Mouse (Mus musculus) layer of hippocampus, adult 2 months (tissue): ENCODE measurements around the gene Elk3. TPM values are rescaled to one million over a fixed set of nuclear protein-coding genes. Genes with fewer than 3 reads are reported as not detected.
A peak's percentile ranks its signal among the peaks of the same experiment; 100 is the strongest.

Experiments
- DNase-seq, 2 experiments: peaks; one replicate each; pipeline ENCODE4 v3.0.0; 2022; ENCODE audit warnings: low spot score in 2 of 2
- H3K27ac ChIP-seq: fragments of 200-600 bp; 2 replicates; pipeline ENCODE4 v1.8.1; 2022
- H3K4me3 ChIP-seq: fragments of 200-600 bp; 2 replicates; pipeline ENCODE4 v1.8.1; 2022; ENCODE audit warnings: mild to moderate bottlenecking
- CTCF ChIP-seq: fragments of 200-600 bp; conservative IDR thresholded peaks from 2 replicates; pipeline ENCODE4 v1.8.1; 2022; ENCODE audit warnings: antibody characterized with exemption, mild to moderate bottlenecking, moderate library complexity
- total RNA-seq, 2 experiments: library from RNA; stranded (reverse); gene quantifications; 2 replicates each; pipeline ENCODE4 v1.2.3; 2021

Elk3 gene
- total RNA-seq, 2 experiments from 2014 or later: 8.9 to 9.7 TPM

DNA sequence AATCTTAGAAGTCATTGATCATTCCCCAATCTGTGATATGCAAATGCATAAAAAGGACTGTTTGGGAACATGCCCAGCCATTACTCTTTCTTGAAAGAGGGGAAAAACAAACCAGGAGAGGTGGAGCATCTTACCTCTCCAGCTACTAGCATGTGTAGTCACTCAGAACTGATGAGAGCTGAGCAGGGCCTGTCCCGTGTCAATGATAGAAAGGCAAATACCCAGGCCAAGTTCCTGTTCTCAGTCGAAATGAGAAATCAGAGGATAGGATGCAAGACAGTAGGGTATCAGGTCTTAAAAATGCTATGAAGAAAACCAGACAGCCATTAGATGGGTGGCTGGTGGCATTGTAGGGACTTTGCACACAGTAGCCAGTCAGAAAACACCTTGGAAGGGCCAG lies 34.6 kb upstream of the Elk3 start:
- DNase-seq: no peak
- no peak overlapping the region for H3K27ac ChIP-seq
- H3K4me3 ChIP-seq: no peak overlapping the region

DNA sequence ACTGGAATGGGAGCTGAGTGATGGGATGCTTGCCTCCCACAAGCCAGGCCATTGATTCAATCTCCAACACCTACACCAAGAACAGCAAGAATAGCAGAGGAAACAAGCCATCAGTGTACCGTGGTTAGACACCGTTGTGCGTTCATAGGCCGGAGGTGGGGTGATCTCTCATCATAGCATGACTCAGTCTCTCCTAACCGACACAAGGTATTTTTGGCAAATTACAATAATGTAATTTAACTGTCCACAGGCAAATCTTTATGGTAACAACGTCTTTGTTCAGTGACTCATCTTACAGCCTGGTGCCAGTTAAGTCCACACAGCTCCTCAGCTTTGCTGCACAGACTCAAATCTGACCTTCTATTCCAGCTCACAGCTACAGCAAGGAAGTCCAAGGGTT lies 32.5 kb upstream of the Elk3 start:
- Histone ChIP-seq H3K27ac (no peak overlapping the region), H3K4me3 (no peak overlapping the region)
- TF ChIP-seq CTCF: no peak
- no peak for DNase-seq

More for the DNA sequence above, 34.6 kb upstream of the Elk3 start:
- TF ChIP-seq CTCF: no peak

DNA sequence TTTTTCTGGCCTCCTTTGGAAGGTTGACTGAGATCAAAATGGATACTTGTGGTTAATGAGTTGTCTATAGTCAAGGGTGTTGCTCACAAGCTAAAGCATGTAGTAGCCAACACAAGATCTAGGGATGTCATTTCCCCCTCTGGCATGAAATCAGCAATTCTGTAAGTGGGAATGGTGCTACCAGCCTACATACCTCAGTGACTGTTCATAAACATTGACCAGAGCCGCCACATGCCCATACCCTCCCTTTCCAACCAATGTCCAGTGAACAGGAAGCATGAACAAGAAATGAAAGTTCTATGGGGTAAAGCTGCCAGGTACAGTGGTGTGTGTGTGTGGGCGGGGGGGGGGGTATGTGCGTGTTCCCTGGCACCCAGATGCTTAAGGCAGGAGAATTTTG lies 32.1 kb upstream of the Elk3 start:
- no peak for TF ChIP-seq CTCF
- H3K4me3 ChIP-seq: no peak overlapping the region
- H3K27ac ChIP-seq: no peak overlapping the region
- no peak for DNase-seq

DNA sequence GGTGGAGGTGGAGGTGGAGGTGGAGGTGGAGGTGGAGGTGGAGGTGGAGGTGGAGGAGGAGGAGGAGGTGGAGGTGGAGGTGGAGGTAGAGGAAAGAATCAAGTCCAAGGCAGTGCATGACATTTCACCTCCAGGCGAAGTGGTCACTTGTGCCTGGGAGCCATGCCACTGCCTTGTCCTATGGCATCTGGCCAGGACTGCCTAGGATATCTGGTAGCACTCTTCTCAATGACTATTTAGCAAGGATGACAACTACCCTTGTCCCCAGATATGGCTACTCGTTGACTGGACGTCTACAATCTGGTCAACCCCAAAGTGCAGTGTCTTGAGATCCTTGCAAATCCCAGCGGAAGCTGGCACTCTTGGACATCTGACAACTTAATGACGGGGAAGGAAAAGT lies 27.6 kb upstream of the Elk3 start:
- Histone ChIP-seq H3K4me3 (no peak overlapping the region), H3K27ac (no peak overlapping the region)
- no peak for DNase-seq
- TF ChIP-seq CTCF: no peak

DNA sequence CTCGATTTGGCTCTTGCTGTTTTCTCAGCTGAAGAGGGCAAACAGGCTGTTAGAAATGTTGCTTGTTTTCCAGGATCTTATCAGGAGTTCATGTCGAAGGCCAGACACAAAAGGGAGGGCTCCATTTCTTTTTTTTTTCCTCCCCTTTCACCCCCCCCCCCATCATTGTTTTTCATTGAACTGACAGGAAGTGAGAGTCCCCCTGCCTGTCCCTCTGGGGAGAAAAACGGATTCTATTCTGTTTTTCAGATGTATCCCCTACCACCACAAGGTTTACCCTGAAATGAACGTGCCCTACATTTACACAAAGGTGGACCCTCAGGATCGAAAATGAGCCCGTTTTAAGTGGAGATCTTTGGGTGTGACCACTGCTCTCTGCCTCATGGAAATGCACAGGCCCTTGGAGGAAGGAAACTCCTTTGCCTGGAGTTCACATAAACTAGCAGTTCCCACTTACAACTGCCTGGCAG lies 25.6 kb upstream of the Elk3 start:
- no peak for TF ChIP-seq CTCF
- H3K4me3 ChIP-seq: no peak overlapping the region
- peak overlapping the region; percentile 52; the same call in 1 of the 2 replicates for H3K27ac ChIP-seq
- no peak for DNase-seq

DNA sequence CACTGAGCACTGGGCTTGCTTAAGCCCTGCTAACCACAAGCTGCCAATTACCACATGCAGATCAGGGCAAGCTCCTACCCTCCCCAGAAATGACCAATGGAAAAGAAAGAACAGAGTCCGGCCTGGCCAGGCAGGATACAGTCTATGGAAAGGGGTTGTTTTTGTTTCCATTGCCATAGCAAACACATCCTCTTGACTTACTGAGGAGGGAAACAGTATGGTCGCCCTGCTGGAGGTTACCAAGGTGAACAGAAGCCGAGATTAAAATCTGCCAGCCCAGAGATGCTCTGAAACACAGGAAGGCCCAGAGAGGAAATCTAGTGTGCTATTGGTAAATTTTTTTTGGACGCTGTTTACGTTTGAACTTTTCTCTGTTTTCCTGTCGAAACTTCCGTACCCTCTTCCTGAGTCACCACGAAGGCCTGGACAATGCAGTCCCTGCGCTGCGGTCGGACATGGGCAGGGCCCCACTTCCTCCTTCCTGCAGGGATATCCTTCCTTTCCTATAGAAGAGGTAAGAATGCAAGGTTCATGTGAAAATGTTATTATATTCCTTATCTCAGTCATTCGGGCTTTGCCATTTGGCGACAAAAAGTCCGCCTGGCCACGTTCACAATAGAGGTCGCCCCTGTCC lies 25.0 kb upstream of the Elk3 start:
- peak overlapping the region; percentile 52; the same call in 1 of the 2 replicates for H3K27ac ChIP-seq
- H3K4me3 ChIP-seq: no peak overlapping the region
- DNase-seq: no peak
- no peak for TF ChIP-seq CTCF

DNA sequence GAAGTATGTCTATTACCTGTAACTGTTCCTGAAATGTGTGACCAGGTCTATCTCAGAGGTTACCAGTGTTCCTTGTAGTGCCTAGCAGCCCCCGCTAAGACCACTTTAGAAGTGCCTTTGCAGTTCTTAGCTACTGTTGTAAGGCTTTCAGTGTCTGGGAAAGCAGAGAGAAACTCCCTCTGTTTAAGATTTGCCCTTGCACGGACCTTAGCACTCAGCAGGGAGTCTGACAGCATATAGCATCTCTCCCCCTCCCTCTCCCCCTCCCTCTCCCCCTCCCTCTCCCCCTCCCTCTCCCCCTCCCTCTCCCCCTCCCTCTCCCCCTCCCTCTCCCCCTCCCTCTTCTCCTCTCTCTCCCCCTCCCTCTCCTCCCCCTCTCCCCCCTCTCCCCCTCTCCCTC lies 24.1 kb upstream of the Elk3 start:
- DNase-seq: no peak
- TF ChIP-seq CTCF: no peak
- Histone ChIP-seq H3K4me3 (no peak overlapping the region), H3K27ac (no peak overlapping the region)

DNA sequence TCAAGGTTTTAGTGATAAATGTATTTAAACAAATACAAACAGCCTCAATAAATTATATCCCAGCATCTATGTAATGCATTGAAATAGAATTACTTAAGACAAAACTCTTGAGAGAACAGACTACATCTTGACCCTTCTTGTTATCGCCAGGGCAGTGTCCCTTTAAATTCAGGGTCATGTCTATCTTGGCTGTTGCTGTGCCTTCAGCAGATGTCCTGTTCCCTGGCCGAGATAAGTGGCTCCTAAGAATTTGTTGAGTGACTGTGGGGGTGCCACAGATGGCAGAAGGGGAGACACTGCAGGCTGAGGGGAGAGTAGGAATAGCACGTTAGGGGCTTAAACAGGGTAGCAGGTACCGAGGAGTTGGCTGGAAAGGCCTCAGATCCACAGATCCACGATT lies 22.3 kb upstream of the Elk3 start:
- no peak for DNase-seq
- Histone ChIP-seq H3K4me3 (no peak overlapping the region), H3K27ac (no peak overlapping the region)
- TF ChIP-seq CTCF: no peak

DNA sequence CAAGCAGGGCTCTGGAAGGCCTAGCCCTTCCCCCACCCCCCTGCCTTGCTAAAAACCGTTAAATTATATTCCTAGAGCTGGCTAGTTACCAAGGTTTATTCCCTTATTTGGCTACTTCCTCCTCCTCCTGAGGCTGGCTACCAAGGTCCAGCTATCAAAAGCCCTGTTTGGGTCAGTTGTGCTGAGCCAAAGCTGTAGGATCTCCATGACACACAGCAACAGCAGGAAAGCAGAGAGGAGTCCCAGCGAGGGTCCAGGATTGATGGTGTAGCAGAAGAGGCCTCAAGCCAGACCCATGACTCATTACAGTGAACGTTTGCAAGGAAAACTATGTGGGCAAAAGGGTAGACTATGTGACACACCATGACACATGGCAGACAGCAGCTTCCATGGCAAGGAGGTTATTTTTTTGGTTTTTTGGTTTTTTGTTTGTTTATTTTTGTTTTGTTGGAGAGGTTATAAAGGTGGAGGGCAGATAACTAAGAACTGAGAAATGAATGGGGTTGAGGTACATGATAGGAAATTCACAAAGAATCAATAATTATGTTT lies 21.4 kb upstream of the Elk3 start:
- no peak for TF ChIP-seq CTCF
- Histone ChIP-seq H3K4me3 (no peak overlapping the region), H3K27ac (no peak overlapping the region)
- DNase-seq: no peak

DNA sequence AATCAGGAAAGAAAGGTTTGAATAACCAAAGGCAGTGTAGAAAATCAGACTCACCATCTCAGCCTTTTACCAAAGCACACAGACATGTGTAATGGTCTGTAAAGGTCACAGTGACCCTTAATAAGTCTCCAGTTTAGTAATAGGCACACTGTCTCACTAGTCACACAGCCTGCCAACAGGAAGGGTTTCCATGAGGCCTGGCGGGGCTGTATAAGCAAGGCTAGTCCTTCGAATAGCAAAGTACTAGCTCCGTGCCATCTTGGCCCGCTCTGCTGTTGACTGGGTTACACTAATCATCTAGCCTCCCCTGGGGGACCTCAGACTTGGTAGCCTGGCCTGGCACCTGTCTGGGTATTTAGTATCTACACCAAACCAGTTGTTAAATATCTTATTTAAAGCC lies 20.6 kb upstream of the Elk3 start:
- no peak for TF ChIP-seq CTCF
- no peak for DNase-seq
- H3K27ac ChIP-seq: no peak overlapping the region
- H3K4me3 ChIP-seq: no peak overlapping the region

DNA sequence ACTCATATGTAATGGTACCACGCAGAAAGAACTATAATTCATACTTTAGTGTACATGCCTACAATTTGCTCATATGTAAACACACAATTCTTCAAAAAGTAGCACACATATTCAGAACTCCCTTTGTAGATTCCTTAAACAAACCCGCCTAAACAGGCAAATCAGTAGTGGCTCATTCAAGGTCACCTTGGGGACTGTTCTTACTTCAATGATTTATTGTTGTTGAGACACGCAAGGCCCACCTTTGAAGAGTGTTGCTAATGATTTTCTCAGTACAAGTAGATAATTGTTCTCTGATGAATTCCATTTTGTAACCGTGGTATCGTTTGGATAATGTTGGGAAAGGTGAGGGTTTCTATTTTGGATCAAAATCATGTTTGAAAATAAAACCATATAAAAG lies 17.4 kb upstream of the Elk3 start:
- no peak for TF ChIP-seq CTCF
- DNase-seq: no peak
- Histone ChIP-seq H3K4me3 (no peak overlapping the region), H3K27ac (no peak overlapping the region)

DNA sequence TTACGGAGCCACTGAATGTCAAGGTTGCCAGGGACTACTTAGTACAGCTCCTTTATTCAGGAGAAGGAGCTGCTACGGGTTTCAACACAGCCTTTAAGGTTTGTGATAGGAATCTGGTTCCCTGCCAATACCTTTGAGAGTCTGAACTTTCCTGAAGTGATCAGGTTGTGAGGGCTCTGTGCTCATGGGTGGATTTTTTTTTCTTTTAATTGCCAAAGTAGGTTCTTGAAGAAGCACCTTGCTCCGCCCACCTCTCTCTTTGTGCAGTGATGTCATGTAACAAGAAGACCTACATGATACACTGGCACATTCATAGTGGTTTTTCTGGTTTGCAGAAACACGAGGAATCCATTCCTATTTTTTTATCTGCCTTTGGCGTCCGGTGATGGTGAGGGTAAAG lies 16.3 kb upstream of the Elk3 start:
- DNase-seq: no peak
- no peak overlapping the region for H3K4me3 ChIP-seq
- no peak for TF ChIP-seq CTCF

DNA sequence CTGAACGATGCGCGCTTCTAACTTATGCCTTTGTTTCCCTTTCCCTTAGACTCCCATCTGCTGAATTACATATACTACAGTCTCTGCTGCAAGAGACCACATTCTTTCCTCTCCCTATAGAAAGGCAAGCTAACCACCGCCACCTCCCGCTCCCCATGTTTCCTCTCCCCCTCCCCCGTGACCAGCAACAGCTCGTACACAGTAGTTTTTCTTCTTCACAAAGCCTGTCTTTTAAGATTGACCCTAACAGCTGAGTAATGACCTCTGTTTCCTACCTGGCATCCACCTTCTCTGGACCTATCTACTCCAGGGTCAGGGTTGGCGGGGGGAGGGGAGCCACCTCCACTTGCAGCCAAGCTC lies 15.8 kb upstream of the Elk3 start:
- TF ChIP-seq CTCF: no peak
- no peak for DNase-seq

More for the DNA sequence above, 16.3 kb upstream of the Elk3 start:
- H3K27ac ChIP-seq: no peak overlapping the region

More for the DNA sequence above, 15.8 kb upstream of the Elk3 start:
- no peak overlapping the region for H3K27ac ChIP-seq
- H3K4me3 ChIP-seq: no peak overlapping the region
